Mouse (Mus musculus): ENCODE results near the gene Olfr548-ps1.
A peak's percentile ranks its signal among the peaks of the same experiment; 100 is the strongest.
"Not testable (repeated sequence)": the region's sequence is repeated elsewhere in the genome, so short reads cannot be mapped to it uniquely, and the experiment has no call there.

Gene Olfr548-ps1

GRCm38 (mm10) chr7:102540596-102540995 is at the start of gene Olfr548-ps1:
Olfr548-ps1 (plus strand) TSS chr7:102540896.
- DNase-seq (ENCODE audit: low spot score), result no peak

- DNase-seq (ENCODE audit: low spot score), result not testable (repeated sequence)
These were observed 46.3 kb upstream of the Olfr548-ps1 start for GRCm38 (mm10) chr7:102494416-102494815.

- DNase-seq (ENCODE audit: low spot score), result no peak
These were observed 41.2 kb upstream of the Olfr548-ps1 start, which contains the start of gene Olfr545 for GRCm38 (mm10) chr7:102499473-102499872. Olfr545 (minus strand) TSS chr7:102499573.

- no peak for DNase-seq (ENCODE audit: low spot score)
These were observed 38.7 kb upstream of the Olfr548-ps1 start for GRCm38 (mm10) chr7:102501986-102502385.

- DNase-seq (ENCODE audit: low spot score), result peak; percentile 61
These were observed 33.8 kb upstream of the Olfr548-ps1 start for GRCm38 (mm10) chr7:102506848-102507247.

- DNase-seq (ENCODE audit: low spot score), result no peak
These were observed 32.6 kb upstream of the Olfr548-ps1 start for GRCm38 (mm10) chr7:102508066-102508465.

- DNase-seq (ENCODE audit: low spot score), result no peak
These were observed 32.0 kb upstream of the Olfr548-ps1 start for GRCm38 (mm10) chr7:102508666-102509065.

GRCm38 (mm10) chr7:102509726-102510125 is 31.0 kb upstream of the Olfr548-ps1 start:
- DNase-seq (ENCODE audit: low spot score), result no peak

GRCm38 (mm10) chr7:102511927-102512326 is 28.8 kb upstream of the Olfr548-ps1 start:
- no peak for DNase-seq (ENCODE audit: low spot score)

- DNase-seq (ENCODE audit: low spot score), result peak; percentile 81
These were observed 27.8 kb upstream of the Olfr548-ps1 start for GRCm38 (mm10) chr7:102512814-102513435.

GRCm38 (mm10) chr7:102514144-102514543 is 26.6 kb upstream of the Olfr548-ps1 start:
- DNase-seq (ENCODE audit: low spot score), result no peak

- DNase-seq (ENCODE audit: low spot score), result peak; percentile 2
These were observed 24.2 kb upstream of the Olfr548-ps1 start for GRCm38 (mm10) chr7:102516261-102517050.

- no peak for DNase-seq (ENCODE audit: low spot score)
These were observed 23.7 kb upstream of the Olfr548-ps1 start for GRCm38 (mm10) chr7:102517051-102517335.

- no peak for DNase-seq (ENCODE audit: low spot score)
These were observed 11.6 kb upstream of the Olfr548-ps1 start for GRCm38 (mm10) chr7:102529052-102529451.

- DNase-seq (ENCODE audit: low spot score), result no peak
These were observed 6.2 kb upstream of the Olfr548-ps1 start, which contains the start of gene Olfr547 for GRCm38 (mm10) chr7:102534449-102534848. Olfr547 (plus strand) TSS chr7:102534749.

- no peak for DNase-seq (ENCODE audit: low spot score)
These were observed 555 bp downstream of the Olfr548-ps1 start for GRCm38 (mm10) chr7:102541251-102541650.

- DNase-seq (ENCODE audit: low spot score), result no peak
These were observed 8.9 kb downstream of the Olfr548-ps1 start, which contains the start of gene Olfr549 for GRCm38 (mm10) chr7:102549570-102549969. Olfr549 (plus strand) TSS chr7:102549870.

GRCm38 (mm10) chr7:102553279-102553678 is 12.6 kb downstream of the Olfr548-ps1 start:
- DNase-seq (ENCODE audit: low spot score), result no peak

GRCm38 (mm10) chr7:102564999-102565997 is 24.6 kb downstream of the Olfr548-ps1 start, which contains the start of gene Trim21:
Trim21 (minus strand) TSS chr7:102565486.
- peak; percentile 96 for DNase-seq (ENCODE audit: low spot score)

GRCm38 (mm10) chr7:102566219-102566618 is 25.5 kb downstream of the Olfr548-ps1 start:
- DNase-seq (ENCODE audit: low spot score), result no peak

GRCm38 (mm10) chr7:102571142-102571541 is 30.4 kb downstream of the Olfr548-ps1 start, which contains the start of gene Olfr550:
Olfr550 (plus strand) TSS chr7:102571442.
- no peak for DNase-seq (ENCODE audit: low spot score)
